Mouse (Mus musculus): ENCODE results near the gene Mapk3.

The Mapk3 gene

GRCm38 (mm10) chr7:126802134-126802889 is 42.9 kb downstream of the Mapk3 start:
- DNase-seq (ENCODE audit: low spot score), result no peak

DNA sequence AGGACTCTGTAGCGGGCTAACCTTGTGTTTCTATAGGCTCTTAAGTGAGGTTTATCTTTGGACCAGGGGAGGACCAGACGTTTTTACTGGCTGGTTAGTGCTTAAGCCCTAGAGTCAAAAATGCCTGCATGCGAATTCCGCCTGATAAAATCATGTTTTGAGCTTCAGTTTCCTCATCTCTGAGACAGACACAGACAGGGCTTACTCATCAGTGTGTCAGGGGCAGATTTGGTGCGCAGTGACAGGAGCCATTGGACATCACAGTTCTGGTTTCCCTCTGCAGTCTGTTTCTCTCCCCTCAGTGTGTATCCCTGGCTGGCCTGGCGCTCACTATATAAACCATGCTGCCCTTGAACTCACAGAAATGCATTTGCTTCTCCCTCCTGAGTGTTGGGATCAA is 43.8 kb downstream of the Mapk3 start:
- DNase-seq (ENCODE audit: low spot score), result no peak

DNA sequence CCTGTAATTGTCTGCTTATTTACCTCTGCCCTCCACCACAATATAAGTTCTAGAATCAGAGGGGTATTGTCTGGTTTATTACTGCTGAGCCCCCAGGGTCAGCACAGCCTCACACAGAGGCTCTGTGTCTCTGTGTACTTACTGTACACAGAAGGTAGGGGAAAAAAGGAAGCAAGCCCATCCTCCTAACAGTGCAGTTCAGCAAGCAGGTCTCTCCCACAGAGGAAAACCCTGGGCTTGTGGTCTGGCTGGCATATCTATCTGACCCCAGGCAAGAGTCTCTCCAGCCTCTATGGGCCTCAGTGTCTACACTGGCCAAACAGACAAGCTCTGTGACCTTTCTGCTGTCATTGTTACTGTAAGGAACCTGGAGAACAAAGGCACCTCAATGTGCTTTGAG is 44.4 kb downstream of the Mapk3 start:
- no peak for DNase-seq (ENCODE audit: low spot score)

GRCm38 (mm10) chr7:126806956-126807355 is 47.6 kb downstream of the Mapk3 start:
- DNase-seq (ENCODE audit: low spot score), result no peak

DNA sequence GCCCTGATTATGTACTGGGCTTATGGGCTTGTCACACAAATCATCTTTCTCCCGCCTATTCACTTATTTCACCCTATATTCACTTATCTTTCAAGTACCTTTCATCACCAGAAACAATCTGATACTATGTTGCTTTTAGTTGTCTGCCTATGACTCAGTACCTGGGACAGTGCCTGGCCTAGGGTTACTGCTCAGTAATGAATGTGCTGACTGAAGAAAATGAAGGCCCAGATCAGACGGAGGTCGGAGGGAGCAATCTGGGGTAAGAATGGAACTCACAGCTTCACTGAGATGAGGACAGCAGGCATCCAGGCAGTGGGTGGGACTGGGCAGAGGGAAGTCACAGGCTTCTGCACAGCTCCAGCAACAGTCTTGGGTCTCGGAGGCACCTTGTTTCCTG is 48.0 kb downstream of the Mapk3 start:
- DNase-seq (ENCODE audit: low spot score), result no peak

GRCm38 (mm10) chr7:126808703-126809455 is 49.5 kb downstream of the Mapk3 start:
- peak; percentile 53 for DNase-seq (ENCODE audit: low spot score)

DNA sequence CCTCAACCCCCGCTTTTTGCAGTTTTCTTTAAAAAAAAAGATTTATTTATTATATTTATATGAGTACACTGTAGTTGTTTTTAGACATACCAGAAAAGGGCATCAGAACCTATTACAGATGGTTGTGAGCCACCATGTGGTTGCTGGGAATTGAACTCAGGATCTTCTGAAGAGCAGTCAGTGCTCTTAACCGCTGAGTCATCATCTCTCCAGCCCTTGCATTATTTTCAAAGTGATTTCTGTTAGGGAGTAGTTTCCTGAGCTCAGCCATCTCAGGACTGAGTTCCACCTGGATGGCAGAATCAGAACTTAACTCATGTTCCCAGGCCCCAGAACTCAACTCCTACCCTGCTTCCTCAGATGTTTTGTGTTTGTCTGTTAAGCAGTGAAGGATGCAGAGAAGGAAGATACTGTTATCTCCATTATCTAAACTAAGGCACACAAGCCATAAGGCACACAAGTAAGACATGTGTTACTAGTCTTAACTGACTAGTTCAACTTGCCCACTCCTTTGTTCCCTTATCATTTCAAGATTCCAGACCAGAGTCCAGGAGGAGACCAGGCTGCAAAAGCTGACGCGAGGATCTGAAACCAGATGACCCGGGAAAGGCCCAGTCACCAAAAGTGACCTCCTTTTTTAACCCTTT is 50.4 kb downstream of the Mapk3 start:
- no peak for DNase-seq (ENCODE audit: low spot score)
